Mouse (Mus musculus) myocyte (in vitro differentiated cells): ENCODE data around the gene Slc38a3.

Experiments used
- CEBPB ChIP-seq: IDR thresholded peaks from 2 replicates; pipeline ENCODE4 v1.6.1; 2011; ENCODE audit warnings: mild to moderate bottlenecking, moderate library complexity; ENCODE audit not compliant: poor library complexity, insufficient read depth, severe bottlenecking
- POLR2AphosphoS2 ChIP-seq: IDR thresholded peaks from one replicate; pipeline ENCODE4 v1.6.1; 2011; ENCODE audit warnings: low read depth, control low read depth; ENCODE audit not compliant: insufficient read length
- TCF12 ChIP-seq: IDR thresholded peaks from one replicate; pipeline ENCODE4 v1.6.1; 2011; ENCODE audit warnings: mild to moderate bottlenecking, control low read depth; ENCODE audit not compliant: poor library complexity, insufficient read depth, severe bottlenecking

DNA sequence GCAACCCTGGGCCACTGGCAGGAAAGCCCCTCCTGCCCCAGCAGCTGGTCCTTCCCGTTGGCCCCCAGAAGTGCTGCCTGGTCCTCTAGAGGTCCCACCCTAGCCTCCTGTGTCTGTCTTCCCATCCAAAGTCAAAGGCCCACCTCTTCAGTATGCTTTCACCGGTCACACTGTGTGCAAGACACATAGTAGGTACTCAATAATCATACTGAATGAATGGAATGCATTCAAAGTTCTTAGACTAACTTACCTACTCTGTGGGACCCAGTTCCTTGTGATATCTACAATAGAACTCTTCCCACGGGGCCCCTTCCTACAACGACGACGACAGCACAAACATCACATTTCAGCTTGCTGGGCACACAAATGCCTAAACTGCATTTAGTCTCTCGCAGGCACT is 4.0 kb downstream of the Slc38a3 start:
- TF ChIP-seq TCF12, result no peak
- TF ChIP-seq CEBPB, result no peak
- no peak for TF ChIP-seq POLR2AphosphoS2
